Mouse (Mus musculus) thymus, adult 18-20 months (tissue): ENCODE results near the gene Aspg.

Experiments
- DNase-seq, 2 experiments: peaks; one replicate each; pipeline ENCODE4 v3.0.0; 2022; ENCODE audit warnings: mixed read lengths in 2 of 2

Aspg gene

GRCm38 (mm10) chr12:112153597-112153996 is 47.1 kb downstream of the Aspg start:
- no peak for DNase-seq

DNA sequence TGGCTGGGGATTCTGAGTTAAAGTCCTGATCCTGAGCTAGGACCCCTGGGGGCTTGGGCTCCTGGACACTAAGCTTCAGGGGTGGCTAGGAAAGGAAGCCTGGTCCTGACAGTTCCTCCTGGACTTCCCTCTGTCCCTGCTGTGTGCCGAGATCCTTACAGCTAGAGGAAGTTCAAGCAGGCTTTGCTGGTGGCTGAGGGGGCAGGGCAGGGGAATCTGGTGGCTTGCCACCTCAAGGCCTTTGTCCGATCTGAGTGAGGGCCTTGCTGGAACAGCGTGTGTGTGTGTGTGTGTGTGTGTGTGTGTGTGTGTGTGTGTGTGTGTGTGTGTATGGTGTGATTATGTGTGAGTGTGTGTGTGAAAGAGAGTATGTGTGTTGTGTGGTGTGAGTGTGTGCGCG is 48.0 kb downstream of the Aspg start:
- no peak for DNase-seq

DNA sequence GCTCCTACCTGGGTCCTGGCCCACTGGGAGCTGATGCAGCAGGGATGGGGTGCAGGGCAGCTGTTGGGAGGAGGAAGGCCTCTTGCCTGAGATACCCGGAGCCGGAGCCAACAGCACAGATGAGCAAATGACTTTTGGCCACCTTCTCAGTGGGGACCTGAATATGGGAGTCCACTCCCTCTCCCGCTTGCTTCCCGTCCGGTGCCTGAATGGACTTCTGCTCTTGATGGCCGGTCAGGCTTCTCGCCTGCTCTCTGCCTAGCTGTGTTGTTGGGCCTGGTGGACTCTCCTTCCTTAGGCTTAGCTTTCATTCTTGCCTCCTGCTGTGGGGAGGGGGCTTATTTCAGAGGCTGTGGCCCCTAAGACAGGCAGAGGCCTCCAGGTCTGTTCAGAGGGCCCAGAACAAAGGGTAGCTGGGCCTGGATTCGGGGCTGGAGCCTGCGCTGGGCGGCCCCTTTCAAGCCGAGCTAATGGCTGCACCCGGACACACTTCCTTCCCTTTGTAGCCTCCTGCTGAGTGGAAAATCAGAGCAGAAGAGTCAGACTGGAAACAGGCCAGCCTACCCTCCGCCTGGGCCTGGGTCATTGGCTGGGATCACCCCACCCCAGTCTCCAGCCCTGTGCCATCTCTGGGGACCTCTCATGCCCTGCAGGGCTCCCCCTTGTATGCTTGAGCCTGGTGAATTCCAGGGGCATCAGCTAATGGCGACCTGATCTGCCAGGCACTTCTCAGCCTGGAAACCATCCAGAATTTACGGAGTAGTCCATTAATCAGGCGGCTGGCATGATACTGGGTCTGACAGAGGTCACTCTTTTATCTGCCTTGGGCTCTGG is 49.0 kb downstream of the Aspg start:
- no peak for DNase-seq

- DNase-seq = no peak
These were observed 50.3 kb downstream of the Aspg start for GRCm38 (mm10) chr12:112156804-112157203.

DNA sequence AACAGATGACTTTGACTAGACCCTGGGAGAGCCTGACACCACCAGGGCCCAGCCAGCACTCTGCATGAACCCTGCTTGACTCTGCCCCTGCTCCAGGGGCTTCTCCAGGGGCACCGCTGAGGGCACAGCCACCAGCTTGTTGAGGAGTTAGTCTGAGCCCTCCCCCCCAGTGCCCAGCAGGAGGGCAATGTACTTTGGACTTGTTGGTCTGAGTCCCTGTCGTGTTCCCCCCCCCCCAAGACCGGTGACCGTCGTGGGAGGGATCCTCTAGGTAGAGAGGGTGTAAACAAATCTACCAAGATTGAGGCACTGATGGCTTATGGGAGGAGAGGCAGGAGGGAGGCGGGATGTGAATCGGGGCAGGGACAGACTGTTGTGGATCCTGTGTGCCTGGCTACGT is 51.8 kb downstream of the Aspg start:
- no peak for DNase-seq

GRCm38 (mm10) chr12:112158784-112159183 is 52.3 kb downstream of the Aspg start:
- DNase-seq = no peak

GRCm38 (mm10) chr12:112163981-112164839 is 57.7 kb downstream of the Aspg start:
- DNase-seq = no peak

GRCm38 (mm10) chr12:112164840-112165219 is 58.4 kb downstream of the Aspg start:
- DNase-seq = no peak

DNA sequence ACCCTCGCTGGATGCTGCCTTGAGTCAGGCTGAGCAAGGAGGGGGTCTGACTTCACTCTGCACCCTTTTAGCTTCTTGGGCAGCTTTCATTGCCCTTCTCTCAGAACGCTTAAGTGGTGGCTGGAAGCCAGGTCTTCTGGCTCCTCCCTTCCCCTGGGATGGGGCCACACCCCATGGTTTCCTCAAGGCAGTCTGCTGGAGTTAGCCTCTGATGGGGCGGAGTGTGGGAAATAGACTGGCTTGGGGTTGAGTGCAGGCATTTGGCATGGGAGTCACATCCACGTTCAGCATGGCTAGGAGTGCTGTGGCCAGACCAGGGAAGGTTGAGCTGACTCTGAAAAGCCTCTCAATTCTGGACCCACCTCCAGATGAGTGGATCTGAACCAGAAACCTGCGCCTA is 62.8 kb downstream of the Aspg start:
- DNase-seq = no peak

GRCm38 (mm10) chr12:112170671-112171574 is 64.4 kb downstream of the Aspg start:
- DNase-seq = no peak

- no peak for DNase-seq
These were observed 65.2 kb downstream of the Aspg start for GRCm38 (mm10) chr12:112171657-112172056.

DNA sequence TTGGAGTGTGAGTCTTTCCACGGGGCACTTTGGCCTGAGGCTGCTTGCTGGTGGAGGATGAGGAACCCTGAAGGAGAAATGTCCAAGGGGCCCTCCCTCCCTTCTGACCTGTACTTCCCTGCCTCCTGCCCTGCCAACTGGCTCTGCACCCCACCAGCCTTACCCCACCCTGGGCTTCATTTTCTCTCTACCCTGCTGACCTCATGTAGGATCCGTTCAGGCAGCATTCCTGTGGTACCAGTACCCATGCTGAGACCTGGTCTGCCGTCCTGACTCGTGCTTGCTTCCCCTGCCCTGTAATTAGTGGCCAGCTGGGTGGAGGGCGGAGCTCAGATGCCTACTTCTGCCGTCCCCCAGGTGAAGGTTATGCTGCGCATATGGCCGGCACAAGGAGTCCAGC is 65.7 kb downstream of the Aspg start:
- DNase-seq = no peak
